26 mouse cellular contexts compared by ENCODE assay signal in genomic region chr2:91322490-91322889, GRCm38 (mm10). TPM values are rescaled to one million over a fixed set of nuclear protein-coding genes. Genes with fewer than 3 reads are reported as not detected.
A peak's percentile ranks its signal among the peaks of the same experiment; 100 is the strongest.
DNase-seq lines count a peak whose midpoint lies in the region; ATAC-seq and TF ChIP-seq lines count a peak whose summit lies in the region.
"Had no signal": no experiment of that assay in that cellular context is flagged by ENCODE, and none has a peak within 500 bp of the region (broad histone marks: within the 10 kb centered on the region; RNA-seq: fewer than 3 reads in every experiment).

No protein-coding gene starts in this region.

- WGBS in intestine, embryonic 14.5 days = 65% methylated on average over 4 of the region's 4 CpGs
- 71% methylated on average over 4 of the region's 4 CpGs for WGBS in stomach, embryonic 16.5 days
- WGBS in liver, embryonic 12.5 days (ENCODE audit: insufficient replicate concordance) = 40% methylated on average over 4 of the region's 4 CpGs

- H3K4me2 ChIP-seq in intestine, embryonic 14.5 days (ENCODE audit: low read length) = no peak overlapping the region
- H3K4me2 ChIP-seq in stomach, embryonic 16.5 days (ENCODE audit: low read depth, low read length) = no peak overlapping the region
- no peak overlapping the region for H3K4me2 ChIP-seq in liver, embryonic 12.5 days
- H3K4me2 ChIP-seq: forebrain, embryonic 15.5 days; heart, embryonic 11.5 days; hindbrain, embryonic 15.5 days; liver, embryonic 13.5 days; midbrain, embryonic 13.5 days had no signal

- 0 out of 2 replicates have a peak, but pooled peaks cover 2% of the 10 kb centered on the region for H3K36me3 ChIP-seq in intestine, embryonic 14.5 days (ENCODE audit: control insufficient read depth, insufficient read depth, low read length)
- no peaks in the 10 kb centered on the region for H3K36me3 ChIP-seq in stomach, embryonic 16.5 days (ENCODE audit: control insufficient read depth, insufficient read depth, low read length)
- H3K36me3 ChIP-seq in liver, embryonic 12.5 days = no peaks in the 10 kb centered on the region
- H3K36me3 ChIP-seq: forebrain, embryonic 15.5 days; hindbrain, embryonic 15.5 days; liver, embryonic 13.5 days; midbrain, embryonic 13.5 days had no signal

- no peak for TF ChIP-seq CTCF in layer of hippocampus, adult 2 months (conservative IDR thresholded peaks at IDR 0.05)

- no peaks in the 10 kb centered on the region; the same call in none of the 2 replicates for H3K4me1 ChIP-seq in intestine, embryonic 14.5 days (replicated peaks; ENCODE audit: control insufficient read depth, insufficient read depth, low read length)
- peaks cover 20% of the 10 kb centered on the region for H3K4me1 ChIP-seq in stomach, embryonic 16.5 days (ENCODE audit: control insufficient read depth, insufficient read depth, low read length)
- 0 out of 2 replicates have a peak, but pooled peaks cover 4% of the 10 kb centered on the region for H3K4me1 ChIP-seq in liver, embryonic 12.5 days
- H3K4me1 ChIP-seq: megakaryocyte, embryonic 14.5 days had no signal

- no peaks in the 10 kb centered on the region for H3K9me3 ChIP-seq in intestine, embryonic 14.5 days (ENCODE audit: control insufficient read depth, low read length)
- H3K9me3 ChIP-seq in stomach, embryonic 16.5 days (replicated peaks; ENCODE audit: control insufficient read depth, low read length) = no peaks in the 10 kb centered on the region
- no peaks in the 10 kb centered on the region for H3K9me3 ChIP-seq in liver, embryonic 12.5 days (replicated peaks)
- H3K9me3 ChIP-seq: forebrain, embryonic 15.5 days; hindbrain, embryonic 15.5 days; liver, embryonic 13.5 days; megakaryocyte, embryonic 14.5 days; midbrain, embryonic 13.5 days had no signal

- no peak for DNase-seq in layer of hippocampus, adult 2 months (ENCODE audit: low spot score in 2 of 2)
- DNase-seq in layer of hippocampus, postnatal 14 days (ENCODE audit: low spot score in 2 of 2) = no peak
- DNase-seq in intestine, embryonic 14.5 days (ENCODE audit: low spot score) = no peak
- DNase-seq in thymus, postnatal 4 days = no peak
- DNase-seq in neural tube, embryonic 10.5 days (ENCODE audit: extremely low spot score, low spot score) = no peak
- DNase-seq: adrenal gland, postnatal 25 days; cerebellum, adult 11-12 months; cerebellum, adult 9-11 months; gastrocnemius, postnatal 36 days; heart, adult 18-20 months; kidney, adult 9 months; kidney, postnatal 14 days; layer of hippocampus, postnatal 36 days; left cerebral cortex, postnatal 4 days; liver, embryonic 13.5 days; lung, adult 18-20 months; right cerebral cortex, postnatal 14 days had no signal

- no peak overlapping the region for H3K4me3 ChIP-seq in layer of hippocampus, adult 2 months
- no peak overlapping the region for H3K4me3 ChIP-seq in intestine, embryonic 14.5 days (ENCODE audit: low read depth, low read length)
- no peak overlapping the region for H3K4me3 ChIP-seq in stomach, embryonic 16.5 days (replicated peaks; ENCODE audit: low read length)
- H3K4me3 ChIP-seq in liver, embryonic 12.5 days = no peak overlapping the region
- H3K4me3 ChIP-seq: forebrain, embryonic 15.5 days; hindbrain, embryonic 15.5 days; liver, embryonic 13.5 days; megakaryocyte, embryonic 14.5 days; midbrain, embryonic 13.5 days had no signal

- no peaks in the 10 kb centered on the region for H3K27me3 ChIP-seq in intestine, embryonic 14.5 days (replicated peaks; ENCODE audit: control insufficient read depth, insufficient read depth, low read length)
- H3K27me3 ChIP-seq in stomach, embryonic 16.5 days (ENCODE audit: control insufficient read depth, insufficient read depth, low read length) = no peaks in the 10 kb centered on the region
- H3K27me3 ChIP-seq in liver, embryonic 12.5 days (replicated peaks) = no peaks in the 10 kb centered on the region
- H3K27me3 ChIP-seq: forebrain, embryonic 15.5 days; hindbrain, embryonic 15.5 days; liver, embryonic 13.5 days; midbrain, embryonic 13.5 days had no signal

- peak; percentile 86 for ATAC-seq in intestine, embryonic 14.5 days (replicated peaks; ENCODE audit: low FRiP score, low TSS enrichment, low read depth)
- ATAC-seq in megakaryocyte progenitor cell, adult 5-6 weeks (replicated peaks; ENCODE audit: poor library complexity) = peak; percentile 76
- peak; percentile 68; the same call in 1 of the 2 replicates for ATAC-seq in stomach, embryonic 16.5 days (ENCODE audit: insufficient read depth, low FRiP score)
- ATAC-seq in liver, embryonic 12.5 days = no peak
- ATAC-seq: forebrain, embryonic 15.5 days; inflammation-experienced regulatory T-cells, adult 6 months; midbrain, embryonic 13.5 days had no signal

- no peak overlapping the region for H3K9ac ChIP-seq in intestine, embryonic 14.5 days (ENCODE audit: low read length)
- H3K9ac ChIP-seq in stomach, embryonic 16.5 days (ENCODE audit: low read length) = no peak overlapping the region
- no peak overlapping the region for H3K9ac ChIP-seq in liver, embryonic 12.5 days
- H3K9ac ChIP-seq: forebrain, embryonic 15.5 days; hindbrain, embryonic 15.5 days; liver, embryonic 13.5 days; midbrain, embryonic 13.5 days had no signal

- peak overlapping the region; percentile 51; the same call in 1 of the 2 replicates for H3K27ac ChIP-seq in layer of hippocampus, adult 2 months
- peak overlapping the region; percentile 52 for H3K27ac ChIP-seq in intestine, embryonic 14.5 days (ENCODE audit: low read depth)
- peak overlapping the region; percentile 86 for H3K27ac ChIP-seq in stomach, embryonic 16.5 days (ENCODE audit: low read length)
- H3K27ac ChIP-seq in liver, embryonic 12.5 days = no peak overlapping the region
- H3K27ac ChIP-seq: forebrain, embryonic 15.5 days; hindbrain, embryonic 15.5 days; liver, embryonic 13.5 days; midbrain, embryonic 13.5 days had no signal

RNA-seq across cellular contexts. Expression of gene Arfgap2, which starts 57.7 kb away (rescaled TPM):
- 10 to 100 TPM; 75.6 to 81.3 TPM for total RNA-seq in layer of hippocampus, adult 2 months (2021)
- total RNA-seq in layer of hippocampus, postnatal 14 days (2021) = 10 to 100 TPM; 63.9 to 65.1 TPM
- 72.4 and 73.8 TPM in 2 replicates for polyA plus RNA-seq in intestine, embryonic 14.5 days (2014; fragmentation: Nextera tagmentation; extraction: Ambion mirVana)
- total RNA-seq in megakaryocyte progenitor cell, adult 5-6 weeks (2015) = 32.7 and 33.6 TPM in 2 replicates
- total RNA-seq in megakaryocyte progenitor cell, adult 5-6 weeks (2017) = 38.2 and 41.4 TPM in 2 replicates
- 82.0 and 82.3 TPM in 2 replicates for polyA plus RNA-seq in stomach, embryonic 16.5 days (2015; fragmentation: Nextera tagmentation; extraction: Ambion mirVana)
- polyA plus RNA-seq in liver, embryonic 12.5 days (2016; fragmentation: Nextera tagmentation; extraction: Ambion mirVana) = 80.0 and 82.2 TPM in 2 replicates
